Mouse (Mus musculus) E14TG2a.4 (cell line): ENCODE results near the gene Rpp14.

Experiments
- CTCF ChIP-seq: conservative IDR thresholded peaks from 2 replicates; pipeline ENCODE4 v1.5.1; 2014; ENCODE audit warnings: low read length
- NANOG ChIP-seq: IDR thresholded peaks from 2 replicates; pipeline ENCODE4 v1.6.1; 2014; ENCODE audit warnings: borderline replicate concordance, low read length, mixed read lengths
- POU5F1 ChIP-seq: IDR thresholded peaks from 2 replicates; pipeline ENCODE4 v1.6.1; 2014; ENCODE audit warnings: low read length, borderline replicate concordance

- no peak for TF ChIP-seq CTCF
- no peak for TF ChIP-seq NANOG
- no peak for TF ChIP-seq POU5F1
Observed at GRCm38 (mm10) chr14:8112036-8112435, 31.9 kb downstream of the Rpp14 start.
